Mouse (Mus musculus) left cerebral cortex, adult 11 months (tissue): Measurements from ENCODE around the gene Spc24.
A peak's percentile ranks its signal among the peaks of the same experiment; 100 is the strongest.

Experiments
- DNase-seq: peaks from one replicate; pipeline ENCODE4 v3.0.0; 2022; ENCODE audit warnings: low spot score

Gene Spc24

DNA sequence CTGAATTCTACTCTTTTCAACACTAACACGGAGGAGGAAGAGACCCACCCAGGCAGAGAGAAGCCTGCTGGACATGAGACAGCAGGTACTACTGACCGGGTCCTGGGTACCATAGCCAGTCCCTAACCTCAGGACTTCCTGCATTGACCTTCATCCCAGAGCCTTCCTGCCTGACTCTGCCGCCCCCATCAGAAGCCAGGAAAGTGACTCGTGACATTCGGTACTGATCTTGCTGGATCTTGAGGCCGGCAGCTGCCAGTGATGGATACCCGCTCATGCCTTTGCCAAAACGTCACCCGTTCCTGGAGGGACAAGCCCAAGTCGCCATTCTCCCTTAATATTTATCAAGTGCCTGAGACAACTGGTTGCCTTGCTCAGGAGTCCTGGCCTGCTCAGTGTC, 11.6 kb downstream of the Spc24 start:
- DNase-seq, result no peak

DNA sequence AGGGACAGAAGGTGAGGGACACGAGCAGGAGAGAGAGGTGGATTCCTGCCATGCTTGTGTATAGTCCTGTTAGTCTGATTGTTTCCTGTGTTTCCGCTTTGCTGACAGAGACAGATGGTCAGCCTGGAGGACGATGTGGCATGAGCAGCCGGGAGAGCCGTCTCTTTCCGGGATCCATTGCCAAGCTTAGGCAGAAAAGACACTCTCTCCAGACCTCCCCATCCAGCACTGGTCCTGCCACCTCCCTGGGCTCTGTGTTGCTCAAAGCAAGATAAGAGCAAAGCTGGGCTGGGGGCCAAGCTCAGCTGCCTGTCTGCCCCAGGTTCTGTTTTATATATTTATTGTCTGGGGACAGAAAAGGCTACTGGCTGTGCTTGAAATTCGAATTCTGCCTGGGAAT, 12.1 kb downstream of the Spc24 start:
- no peak for DNase-seq

DNA sequence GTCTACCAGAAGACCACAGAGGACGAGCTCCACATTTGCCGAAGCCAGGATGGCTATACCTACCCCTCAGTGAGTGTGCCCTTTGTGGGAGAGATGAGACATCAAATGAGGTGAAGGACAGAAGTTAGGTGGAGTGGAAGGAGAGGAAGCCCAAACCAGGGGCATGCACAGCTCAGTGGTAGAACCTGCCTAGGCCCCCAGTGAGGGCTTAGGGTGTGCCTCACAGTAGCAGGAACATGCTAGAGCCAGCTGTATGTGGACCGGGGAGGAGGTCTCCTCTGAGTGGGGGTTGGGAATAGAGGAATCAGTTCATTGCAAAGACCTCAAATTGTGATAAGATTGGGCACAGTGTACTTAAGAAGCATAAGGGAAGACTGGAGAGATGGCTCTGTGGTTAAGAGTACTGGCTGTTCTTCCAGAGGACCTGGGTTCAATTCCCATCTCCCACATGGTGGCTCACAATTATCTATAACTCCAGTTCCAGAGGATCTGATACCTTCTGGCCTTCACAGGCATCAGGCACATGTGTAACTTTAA, 12.8 kb downstream of the Spc24 start:
- no peak for DNase-seq

DNA sequence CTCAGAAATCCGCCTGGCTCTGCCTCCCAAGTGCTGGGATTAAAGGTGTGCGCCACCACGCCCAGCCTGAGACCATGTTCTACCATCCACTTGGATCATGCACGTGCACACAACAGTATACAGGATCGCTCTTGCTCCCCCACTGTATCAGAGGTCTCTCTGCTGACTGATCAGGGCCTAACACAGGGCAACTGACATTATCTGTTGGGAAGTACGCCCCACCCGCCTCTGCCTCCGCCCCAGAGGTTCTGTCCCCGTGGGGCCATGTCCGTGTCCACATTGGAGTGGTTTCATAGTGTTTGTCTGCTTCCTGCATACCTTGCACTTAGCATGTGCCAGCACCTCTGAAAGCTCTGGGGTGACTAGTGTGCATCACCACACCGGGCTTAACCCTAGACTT, 18.6 kb downstream of the Spc24 start:
- no peak for DNase-seq

DNA sequence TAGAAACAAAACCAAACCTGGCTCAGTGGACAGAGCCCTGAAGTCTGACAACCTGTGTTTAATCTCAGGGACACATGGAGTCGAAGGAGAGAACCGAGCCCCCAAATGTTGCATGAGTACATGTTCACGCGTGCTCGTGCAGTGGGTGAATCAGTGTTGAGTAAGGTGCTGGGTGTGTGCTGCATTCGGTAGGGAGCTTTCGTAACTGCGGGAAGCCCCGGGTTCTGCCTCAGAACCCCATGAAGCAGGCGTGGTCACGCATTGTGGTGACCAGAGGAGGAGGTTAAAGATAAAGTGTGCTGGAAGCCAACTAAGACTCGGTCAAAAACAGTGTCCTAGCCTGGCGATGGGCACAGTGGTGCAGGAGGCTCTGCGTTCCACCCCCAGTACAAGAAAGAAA, 19.7 kb downstream of the Spc24 start:
- no peak for DNase-seq

DNA sequence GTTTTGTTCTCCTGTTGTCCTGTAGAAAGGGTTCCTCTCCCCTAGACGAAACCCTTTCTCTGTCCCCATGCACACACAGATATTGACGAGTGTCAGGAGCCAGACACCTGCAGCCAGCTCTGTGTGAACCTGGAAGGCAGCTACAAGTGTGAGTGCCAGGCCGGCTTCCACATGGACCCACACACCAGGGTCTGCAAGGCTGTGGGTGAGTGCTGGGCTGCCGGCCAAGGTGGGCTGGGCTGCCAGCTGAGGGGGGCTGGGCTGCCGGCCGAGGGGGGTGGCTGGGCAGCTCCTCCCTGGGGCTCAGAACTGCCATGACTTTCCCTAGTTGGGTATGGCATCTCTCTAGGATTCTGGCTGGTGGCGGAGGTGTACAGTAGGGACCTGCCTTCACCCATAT, 21.3 kb downstream of the Spc24 start:
- no peak for DNase-seq

DNA sequence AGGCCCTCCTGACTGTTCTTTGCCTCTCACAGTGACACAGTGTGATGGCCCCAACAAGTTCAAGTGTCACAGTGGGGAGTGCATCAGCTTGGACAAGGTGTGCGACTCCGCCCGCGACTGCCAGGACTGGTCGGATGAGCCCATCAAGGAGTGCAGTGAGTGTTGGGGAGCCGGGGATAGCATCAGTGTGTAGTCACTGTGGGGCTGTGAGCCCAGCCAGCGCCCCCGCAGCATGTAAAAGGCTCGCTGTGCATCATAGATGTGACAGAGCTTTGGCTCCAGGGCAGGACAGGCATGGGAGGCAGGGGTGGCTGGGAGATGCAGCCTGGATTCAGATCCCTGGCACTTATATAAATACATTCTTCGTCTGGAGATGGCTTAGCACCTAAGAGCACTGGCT, 22.9 kb downstream of the Spc24 start:
- no peak for DNase-seq

DNA sequence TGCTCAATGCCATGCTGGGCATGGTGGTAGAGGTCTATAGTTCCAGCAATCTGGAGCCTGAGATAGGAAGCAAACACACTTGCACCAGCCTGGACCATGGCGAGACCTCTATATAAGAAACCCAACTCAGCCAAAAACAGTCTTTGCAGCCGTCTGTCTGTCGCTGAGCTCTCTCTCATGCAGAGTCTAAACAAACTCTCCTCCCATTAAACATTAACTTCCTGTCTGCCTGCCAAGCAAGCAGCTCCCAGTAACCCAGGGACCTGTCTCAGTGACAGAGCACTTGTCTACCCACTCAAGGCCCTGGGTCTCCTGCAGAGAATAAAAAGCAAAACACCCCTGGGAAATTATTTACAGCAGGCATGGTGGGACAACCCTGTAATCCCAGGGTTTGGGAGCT, 23.5 kb downstream of the Spc24 start:
- DNase-seq, result no peak

DNA sequence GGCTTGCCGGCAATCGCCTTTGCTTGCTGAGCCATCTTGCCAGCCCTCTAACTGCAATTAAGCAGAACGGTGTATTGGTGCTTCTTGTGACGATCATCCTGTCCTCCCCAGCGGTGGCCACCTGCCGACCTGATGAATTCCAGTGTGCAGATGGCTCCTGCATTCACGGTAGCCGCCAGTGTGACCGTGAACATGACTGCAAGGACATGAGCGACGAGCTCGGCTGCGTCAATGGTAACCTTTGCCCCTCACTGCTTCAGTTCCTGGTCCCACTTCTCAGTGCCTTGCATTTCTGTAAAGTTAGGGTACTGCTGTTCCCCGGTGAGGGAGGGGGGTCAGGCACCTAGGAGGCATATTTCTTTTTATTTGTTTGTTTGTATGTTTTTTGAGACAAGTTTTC, 25.0 kb downstream of the Spc24 start:
- no peak for DNase-seq

DNA sequence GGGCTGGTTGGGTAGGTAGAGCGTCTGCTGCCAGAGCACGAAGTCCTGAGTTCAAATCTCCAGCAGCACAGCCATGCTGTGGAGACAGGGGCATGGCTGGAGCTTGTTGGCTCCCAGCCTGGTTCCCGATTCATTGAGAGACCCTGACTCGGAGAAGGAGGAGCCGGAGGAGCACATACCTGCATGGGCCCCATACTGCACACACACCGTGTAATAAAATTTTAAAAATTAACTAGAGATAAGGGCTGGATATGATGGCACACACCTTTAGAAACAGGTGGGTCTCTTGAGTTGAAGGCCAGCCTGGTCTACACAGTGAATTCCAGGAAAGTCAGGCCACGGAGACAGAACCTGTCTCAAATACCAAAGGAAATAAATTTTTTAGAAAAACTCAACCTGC, 26.1 kb downstream of the Spc24 start:
- DNase-seq, result no peak

DNA sequence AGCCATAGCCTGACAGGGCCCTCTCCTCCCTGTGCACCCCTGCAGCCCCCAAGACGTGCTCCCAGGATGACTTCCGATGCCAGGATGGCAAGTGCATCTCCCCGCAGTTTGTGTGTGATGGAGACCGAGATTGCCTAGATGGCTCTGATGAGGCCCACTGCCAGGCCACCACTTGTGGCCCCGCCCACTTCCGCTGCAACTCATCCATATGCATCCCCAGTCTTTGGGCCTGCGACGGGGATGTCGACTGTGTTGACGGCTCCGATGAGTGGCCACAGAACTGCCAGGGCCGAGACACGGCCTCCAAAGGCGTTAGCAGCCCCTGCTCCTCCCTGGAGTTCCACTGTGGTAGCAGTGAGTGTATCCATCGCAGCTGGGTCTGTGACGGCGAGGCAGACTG, 26.7 kb downstream of the Spc24 start:
- no peak for DNase-seq

DNA sequence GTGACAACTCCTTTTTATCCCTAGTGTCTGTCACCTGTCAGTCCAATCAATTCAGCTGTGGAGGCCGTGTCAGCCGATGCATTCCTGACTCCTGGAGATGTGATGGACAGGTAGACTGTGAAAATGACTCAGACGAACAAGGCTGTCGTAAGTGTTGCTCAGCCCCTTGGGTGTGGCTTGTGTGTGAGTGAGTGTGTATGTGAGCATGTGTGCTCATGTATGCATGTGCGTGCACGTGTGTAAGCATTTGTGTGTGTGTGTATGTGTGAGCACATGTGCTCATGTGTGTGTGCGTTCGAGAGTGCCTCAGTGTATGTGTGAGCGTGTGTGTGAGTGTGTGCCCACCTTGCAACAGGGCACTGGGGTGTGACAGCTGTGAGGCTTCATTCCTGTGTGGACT, 27.8 kb downstream of the Spc24 start:
- no peak for DNase-seq

DNA sequence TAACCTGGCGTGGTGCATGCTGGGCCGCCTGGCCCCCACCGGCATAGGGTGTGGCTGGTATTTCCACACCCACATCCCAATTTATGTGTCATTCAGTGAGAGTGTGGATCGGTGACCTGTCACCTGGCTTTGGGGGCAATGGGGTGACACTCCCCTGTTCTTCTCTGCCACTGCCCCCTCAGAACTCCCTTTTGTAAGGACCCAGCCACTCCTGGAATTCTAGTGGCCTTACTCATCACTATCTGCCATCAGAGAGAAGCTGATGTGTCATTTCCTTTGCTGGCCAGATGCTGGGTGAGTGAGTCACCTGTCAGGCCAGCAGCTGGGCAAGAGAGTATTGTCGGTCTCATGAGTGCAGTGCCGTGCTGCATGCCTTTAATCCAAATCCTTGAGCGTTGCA, 30.8 kb downstream of the Spc24 start:
- no peak for DNase-seq

DNA sequence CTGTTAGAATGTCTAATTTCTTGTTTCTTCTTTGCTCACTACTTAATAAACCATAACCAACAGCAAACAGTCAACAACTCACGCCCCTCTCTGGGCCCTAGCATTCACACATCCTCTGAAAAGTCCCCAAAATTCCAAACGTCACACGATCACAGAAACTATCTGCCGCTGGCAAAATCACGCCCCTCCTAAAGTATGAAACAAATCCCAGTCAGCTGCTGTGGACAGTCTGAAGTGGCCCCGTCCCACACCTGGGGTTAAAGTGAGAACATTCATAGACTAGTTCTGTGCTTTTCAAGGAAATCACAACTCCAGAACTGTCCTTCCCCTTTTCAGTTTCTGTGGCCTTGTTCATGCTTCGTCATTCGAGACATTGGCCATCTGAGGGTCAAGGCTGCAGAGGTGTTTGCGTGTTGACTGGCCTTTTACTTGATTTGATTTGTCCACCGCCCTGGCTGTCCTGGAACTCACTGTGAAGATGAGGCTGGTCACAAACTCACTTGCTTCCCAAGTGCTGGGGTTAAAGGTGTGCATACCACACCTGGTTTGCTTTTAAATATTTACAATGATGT, 31.8 kb downstream of the Spc24 start:
- no peak for DNase-seq

DNA sequence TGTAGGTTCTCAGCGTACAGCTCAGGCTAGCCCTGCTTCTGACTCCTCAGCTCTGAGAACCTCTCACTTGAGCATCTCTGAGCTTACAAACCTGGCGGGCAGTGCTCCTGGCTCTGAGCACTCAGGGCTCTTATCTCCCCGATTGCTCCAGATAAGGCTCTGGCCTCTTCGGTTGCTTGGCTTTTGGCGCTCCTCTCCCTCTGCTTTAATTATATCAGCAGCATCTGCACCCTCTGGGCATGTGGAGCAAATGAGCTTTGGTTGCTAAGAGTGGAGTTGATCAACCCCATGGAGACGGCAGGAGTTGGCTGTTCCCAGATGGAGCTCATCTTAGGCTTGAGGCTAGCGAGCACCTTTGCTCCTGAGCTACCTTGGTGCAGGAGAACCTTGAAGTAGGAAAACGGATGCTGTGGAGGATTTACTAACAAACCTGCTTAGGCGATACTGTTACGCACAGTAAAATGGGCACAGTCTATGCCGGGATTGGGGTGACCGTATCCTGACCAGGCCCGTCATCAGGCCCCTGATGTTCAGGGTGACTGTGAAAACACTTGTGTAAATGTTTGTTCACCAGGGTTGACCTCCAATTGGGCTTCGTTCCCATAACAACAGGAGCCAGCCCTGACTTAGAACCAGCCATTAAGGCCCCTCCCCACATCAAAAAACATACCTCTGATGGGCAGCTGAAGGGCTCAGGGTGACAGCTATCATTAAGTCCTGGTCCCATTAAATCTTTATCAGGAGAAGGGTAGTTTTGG, 33.7 kb downstream of the Spc24 start:
- DNase-seq, result no peak

DNA sequence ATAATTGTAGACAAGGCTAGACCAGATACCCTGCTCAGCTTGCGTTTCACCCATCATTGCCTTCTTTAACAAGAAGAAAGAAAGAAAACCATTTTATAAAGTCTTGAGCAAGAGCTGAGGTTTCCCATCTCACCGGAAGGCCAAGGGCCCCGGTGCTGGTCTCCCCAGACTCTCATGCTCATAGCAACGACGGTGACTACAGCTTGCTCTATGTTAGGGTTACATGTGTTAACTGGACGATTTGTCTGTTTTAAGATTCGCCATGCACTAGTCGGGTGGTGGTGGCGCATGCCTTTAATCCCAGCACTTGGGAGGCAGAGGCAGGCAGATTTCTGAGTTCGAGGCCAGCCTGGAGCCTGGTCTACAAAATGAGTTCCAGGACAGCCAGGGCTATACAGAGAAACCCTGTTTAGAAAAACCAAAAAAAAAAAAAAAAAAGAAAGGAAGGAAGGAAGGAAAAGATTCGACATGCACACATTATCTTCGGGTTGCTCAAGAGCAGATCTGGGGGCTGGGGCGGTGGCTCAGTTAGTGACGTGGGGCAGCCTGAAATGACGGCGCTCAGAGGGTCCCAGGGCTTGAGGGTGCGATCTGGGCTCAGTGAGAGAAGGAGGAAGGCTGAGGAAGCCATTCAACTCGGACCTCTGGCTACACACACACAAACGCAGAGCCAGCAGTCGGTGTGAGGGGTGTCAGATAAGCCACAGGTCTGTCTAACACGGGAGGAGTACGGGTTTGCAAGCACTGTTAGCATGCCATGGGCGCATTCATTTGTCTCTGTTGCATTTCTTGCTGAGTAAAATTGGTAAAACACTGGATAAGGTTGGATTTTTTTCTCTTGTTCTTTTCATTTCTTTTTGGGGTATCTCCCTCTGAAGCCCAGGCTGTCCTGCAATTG, 34.6 kb downstream of the Spc24 start:
- no peak for DNase-seq

DNA sequence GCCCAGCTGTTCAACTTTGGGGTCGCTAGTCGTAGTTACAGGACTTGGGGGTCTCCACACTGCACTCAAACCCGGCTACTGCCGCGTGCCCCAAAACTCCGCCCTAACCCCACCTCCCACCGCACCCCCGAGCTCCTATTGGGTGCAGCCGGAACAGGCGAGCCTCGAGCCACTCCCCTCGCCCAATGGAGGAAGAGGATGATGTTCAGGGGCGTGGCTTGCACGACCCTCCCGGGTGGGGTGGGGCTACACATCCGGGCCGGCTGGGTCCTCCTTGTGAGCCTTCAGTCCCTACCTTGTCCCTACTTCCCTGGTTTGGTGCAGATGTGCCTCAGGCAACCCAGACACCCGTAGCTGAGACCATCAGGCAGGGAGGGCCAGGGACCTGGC, 36.0 kb downstream of the Spc24 start:
- peak; percentile 87 for DNase-seq

DNA sequence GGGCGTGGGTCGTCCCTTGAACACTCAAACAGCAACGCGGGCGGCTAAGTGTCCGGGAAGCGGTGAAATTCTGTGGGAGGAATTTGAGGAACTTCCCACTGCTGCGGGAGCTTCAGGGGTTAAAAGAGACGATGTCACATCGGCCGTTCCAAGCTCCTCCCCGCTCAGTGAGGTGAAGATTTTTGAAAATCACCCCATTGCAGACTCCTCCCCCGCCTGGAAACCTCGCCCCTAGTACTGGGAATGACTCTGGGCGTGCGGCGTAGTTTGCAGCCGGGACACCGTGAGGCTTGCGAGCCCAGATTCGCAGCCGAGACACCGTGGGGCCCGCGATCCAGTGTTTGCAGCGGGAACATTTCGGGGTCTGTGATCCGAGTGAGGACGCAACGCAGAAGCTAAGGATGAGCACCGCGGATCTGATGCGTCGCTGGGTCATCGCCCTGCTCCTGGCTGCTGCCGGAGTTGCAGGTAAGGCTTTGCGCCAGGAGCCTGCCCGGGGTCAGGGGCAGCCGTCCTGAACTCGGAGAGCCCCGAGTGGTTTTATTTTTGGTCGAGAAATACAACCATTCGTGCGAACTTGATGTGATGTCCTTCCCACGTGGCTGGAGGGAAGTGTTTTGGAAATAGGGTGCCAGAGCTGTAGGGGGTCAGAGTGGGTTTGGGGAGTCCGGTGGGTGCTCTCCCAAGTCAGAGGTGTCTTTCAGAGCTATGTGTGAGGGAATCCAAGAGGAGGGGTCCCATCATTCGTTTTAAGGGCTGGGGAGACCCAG, 36.5 kb downstream of the Spc24 start, which contains the start of gene Ldlr:
Gene Ldlr, plus strand, starts transcription at position 107 of the 770 bp plus-strand sequence.
- peak; percentile 70 for DNase-seq

DNA sequence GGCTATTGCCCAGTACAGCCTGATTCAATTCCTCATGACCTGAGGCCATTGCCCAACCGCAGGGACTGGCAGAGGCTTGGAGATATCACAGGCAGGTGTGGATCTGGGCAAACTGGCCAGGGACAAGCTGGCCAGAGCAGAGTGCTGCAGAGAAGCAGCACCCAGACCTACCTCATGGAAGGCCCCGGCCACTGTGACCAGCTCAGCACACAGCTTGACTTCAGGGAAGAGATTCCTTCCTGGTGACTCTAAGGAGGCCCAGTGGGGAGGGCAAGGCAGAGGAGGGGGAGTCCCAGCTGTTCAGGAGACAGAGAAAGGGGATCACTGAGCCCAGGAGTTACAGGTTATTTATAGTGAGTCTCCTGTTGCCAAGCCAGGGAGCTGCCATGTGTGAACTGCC, 39.1 kb downstream of the Spc24 start:
- no peak for DNase-seq

DNA sequence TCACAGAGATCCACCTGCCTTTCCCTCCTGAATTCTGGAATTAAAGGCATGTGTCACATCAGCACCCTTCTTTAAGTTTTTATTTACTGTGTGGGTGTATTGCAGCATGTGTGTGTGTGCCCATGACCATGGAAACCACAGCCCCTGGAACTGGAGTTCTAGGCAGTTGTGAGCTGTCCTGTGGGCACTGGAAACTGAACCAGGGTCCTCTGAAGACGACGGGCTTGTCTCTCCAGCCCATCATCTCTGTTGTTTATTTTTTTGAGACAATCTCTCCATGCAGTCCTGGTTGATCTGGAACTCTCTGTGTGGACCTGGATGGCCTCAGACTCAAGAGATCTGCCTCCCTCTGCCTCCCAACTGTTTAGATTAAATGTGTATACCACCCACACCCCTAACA, 43.1 kb downstream of the Spc24 start:
- DNase-seq, result no peak

DNA sequence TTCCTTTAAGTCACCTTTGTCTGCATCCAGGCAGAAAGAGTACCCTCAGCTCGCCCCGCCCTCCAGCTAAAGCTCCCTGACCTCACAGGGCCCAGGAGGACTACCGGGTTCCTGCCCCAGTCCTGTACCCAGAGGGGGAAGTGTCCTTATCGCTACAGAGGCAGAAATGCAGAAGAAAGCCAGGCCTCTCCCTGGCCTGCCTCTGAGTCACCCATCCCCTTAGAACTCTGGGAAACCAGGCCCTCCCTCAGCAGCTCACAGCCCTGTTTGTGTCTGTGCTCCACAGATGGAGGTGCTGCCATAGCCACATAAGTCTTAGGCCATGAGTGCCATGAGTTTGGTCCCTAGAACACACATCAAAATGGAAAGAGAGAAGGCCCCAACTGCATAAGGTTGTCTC, 44.8 kb downstream of the Spc24 start:
- no peak for DNase-seq

DNA sequence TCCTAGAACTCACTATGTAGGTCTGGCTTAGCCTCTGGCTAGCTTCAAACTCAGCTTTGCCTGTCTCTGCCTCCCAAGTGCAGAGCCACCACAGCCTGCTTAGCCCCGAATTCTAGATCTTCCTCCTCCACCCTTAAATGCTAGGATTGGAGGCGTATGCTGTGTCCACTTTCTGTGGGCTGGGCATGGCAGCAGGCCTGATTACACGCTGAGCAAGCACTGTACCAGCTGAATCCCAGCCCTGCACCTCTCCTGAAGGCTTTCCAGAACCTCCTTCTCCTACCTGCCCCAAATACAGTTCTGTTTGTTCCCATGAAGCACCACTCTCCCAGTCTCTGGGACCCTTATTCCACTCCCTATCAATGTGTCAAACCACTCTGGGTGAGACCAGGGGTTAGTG, 50.8 kb downstream of the Spc24 start:
- no peak for DNase-seq
